Mouse (Mus musculus) G1E (cell line): ENCODE results near the gene Basp1.

Experiments
- CTCF ChIP-seq: IDR thresholded peaks from 2 replicates; pipeline ENCODE4 v1.5.1; 2012; ENCODE audit warnings: low read depth, low read length, inconsistent platforms, mixed read lengths
- GATA1 ChIP-seq: IDR thresholded peaks from 2 replicates; pipeline ENCODE4 v1.6.1; 2012; ENCODE audit warnings: borderline replicate concordance, low read length, inconsistent platforms, mixed read lengths
- GATA2 ChIP-seq: IDR thresholded peaks from 2 replicates; pipeline ENCODE4 v1.6.1; 2012; ENCODE audit warnings: low read depth, low read length, inconsistent platforms, borderline replicate concordance
- POLR2AphosphoS5 ChIP-seq: IDR thresholded peaks from 2 replicates; pipeline ENCODE4 v1.6.1; 2012; ENCODE audit warnings: low read depth, low read length, inconsistent platforms; ENCODE audit not compliant: insufficient replicate concordance
- TAL1 ChIP-seq: conservative IDR thresholded peaks from 2 replicates; pipeline ENCODE4 v1.6.1; 2012; ENCODE audit warnings: low read depth, low read length, inconsistent platforms, mixed read lengths

- TF ChIP-seq CTCF (no peak), POLR2AphosphoS5 (no peak), GATA1 (no peak), TAL1 (no peak), GATA2 (no peak)
Measured at GRCm38 (mm10) chr15:25415958-25416357, 2.4 kb upstream of the Basp1 start.
